Mouse (Mus musculus) E14TG2a.4 (cell line): Measurements from ENCODE around the gene Sft2d2.

Experiments
- H3K27me3 ChIP-seq: 2 replicates; pipeline ENCODE4 v1.6.1; 2014; ENCODE audit warnings: low read length, control low read depth; ENCODE audit not compliant: insufficient read depth
- H3K36me3 ChIP-seq: 2 replicates; pipeline ENCODE4 v1.6.1; 2014; ENCODE audit warnings: low read length, control low read depth; ENCODE audit not compliant: insufficient read depth
- H3K4me1 ChIP-seq: replicated peaks from 2 replicates; pipeline ENCODE4 v1.6.1; 2014; ENCODE audit warnings: low read depth, low read length, control low read depth
- H3K4me3 ChIP-seq: replicated peaks from 2 replicates; pipeline ENCODE4 v1.5.1; 2014; ENCODE audit warnings: mild to moderate bottlenecking, low read length
- H3K9me3 ChIP-seq: 2 replicates; pipeline ENCODE4 v1.6.1; 2014; ENCODE audit warnings: low read length, control low read depth
- CTCF ChIP-seq: conservative IDR thresholded peaks from 2 replicates; pipeline ENCODE4 v1.5.1; 2014; ENCODE audit warnings: low read length
- NANOG ChIP-seq: IDR thresholded peaks from 2 replicates; pipeline ENCODE4 v1.6.1; 2014; ENCODE audit warnings: borderline replicate concordance, low read length, mixed read lengths
- POU5F1 ChIP-seq: IDR thresholded peaks from 2 replicates; pipeline ENCODE4 v1.6.1; 2014; ENCODE audit warnings: low read length, borderline replicate concordance

The Sft2d2 gene

DNA sequence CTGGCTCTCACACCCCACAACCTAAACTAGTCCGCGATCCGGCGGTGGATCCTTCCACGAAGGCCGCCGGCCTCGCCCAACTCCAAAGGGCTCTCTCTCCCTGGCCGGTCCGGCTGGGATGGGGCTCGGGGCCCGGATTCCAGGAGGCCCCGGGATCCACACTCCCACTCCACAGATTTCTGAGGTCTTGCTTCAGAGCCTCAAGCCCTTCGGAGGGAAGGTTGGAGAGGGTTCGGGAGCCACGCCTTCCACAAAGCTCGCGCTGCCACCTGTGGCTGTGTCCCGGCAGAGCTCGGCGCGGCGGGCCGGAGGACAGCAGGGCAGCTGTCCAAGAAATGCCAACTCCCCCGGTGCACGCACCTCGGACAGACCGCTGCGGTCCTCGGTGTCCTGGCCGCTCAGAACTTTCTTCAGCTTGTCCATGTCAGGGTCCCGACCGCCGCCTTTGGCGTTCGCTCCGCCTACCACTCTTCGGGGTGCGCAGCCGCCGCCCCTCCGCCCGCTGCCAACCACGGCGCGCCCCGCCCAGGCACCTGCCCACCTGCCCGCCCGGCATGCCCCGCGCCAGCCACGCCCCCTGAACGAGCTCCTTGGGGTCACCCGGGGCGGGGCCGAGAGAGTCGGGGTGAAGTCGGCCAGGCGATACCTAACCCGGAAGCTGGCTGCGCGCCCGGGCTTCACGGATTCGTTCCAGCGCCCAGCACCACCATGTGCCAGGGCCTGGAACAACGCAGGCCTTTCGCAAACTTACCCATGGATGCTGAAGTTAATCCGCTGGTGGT lies at the start of gene Sft2d2:
Sft2d2 (minus strand) TSS at position 559 of the 782 bp plus-strand sequence.
- Histone ChIP-seq H3K4me1 (peaks cover 60% of the 10 kb centered on the region), H3K9me3 (no peaks in the 10 kb centered on the region), H3K27me3 (peaks cover 3% of the 10 kb centered on the region; the same call in 1 of the 2 replicates), H3K36me3 (no peaks in the 10 kb centered on the region), H3K4me3 (peak within 1 kb of the TSS; percentile 92)
- TF ChIP-seq POU5F1 (no peak), CTCF (no peak)

DNA sequence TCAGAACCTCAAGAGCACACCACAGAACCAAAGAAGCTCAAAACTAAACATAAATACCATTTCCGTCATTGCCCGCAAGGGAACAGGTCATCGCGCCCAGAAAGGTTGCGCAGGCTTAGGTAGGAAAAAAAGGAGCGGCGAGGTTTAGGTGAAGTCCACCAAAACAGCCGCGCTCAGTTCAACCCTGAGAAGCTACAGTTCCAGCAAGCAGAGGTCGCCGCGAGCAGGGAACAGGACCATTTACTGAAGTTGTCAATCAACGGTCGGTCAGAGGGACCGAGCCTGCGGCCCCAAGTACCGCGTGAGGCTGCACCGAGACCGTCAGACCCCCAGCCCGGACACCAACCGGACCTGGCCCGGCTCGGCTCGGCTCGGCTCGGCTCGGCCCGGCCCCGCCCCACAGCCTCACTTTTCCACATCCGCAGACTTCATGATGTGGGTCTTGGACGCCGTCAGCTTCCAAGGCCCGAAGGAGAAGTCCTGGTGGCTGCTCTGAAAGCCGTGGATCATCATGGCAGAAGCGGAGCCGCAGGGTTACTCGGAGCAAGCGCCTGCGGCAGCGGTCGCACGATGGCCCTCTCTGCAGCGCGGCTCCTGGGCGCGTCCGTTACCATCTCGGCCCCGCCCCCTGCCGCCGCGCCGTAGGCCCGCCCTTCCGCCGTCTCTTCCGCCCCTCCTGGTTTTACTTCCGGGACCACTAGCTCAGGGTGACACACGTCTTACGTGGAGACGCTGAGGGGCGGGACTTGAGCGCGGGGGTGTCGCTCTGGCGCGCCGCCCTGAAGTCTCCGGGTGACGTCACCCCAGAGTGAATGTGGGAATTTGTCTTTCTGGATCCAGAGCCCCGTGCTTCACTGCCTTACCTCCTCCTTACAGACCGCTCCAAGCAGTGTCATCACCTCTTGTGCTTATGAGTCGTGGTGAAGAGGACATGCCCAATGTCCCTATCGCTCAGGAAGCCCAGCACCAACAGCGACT lies 42.4 kb upstream of the Sft2d2 start, which contains the start of gene Tiprl:
Tiprl (minus strand) TSS at position 676 of the 978 bp plus-strand sequence.
- peaks cover 31% of the 10 kb centered on the region for H3K4me1 ChIP-seq
- no peaks in the 10 kb centered on the region for H3K27me3 ChIP-seq
- TF ChIP-seq POU5F1 (no peak), NANOG (no peak), CTCF (no peak)
- H3K36me3 ChIP-seq: no peaks in the 10 kb centered on the region
- H3K4me3 ChIP-seq: peak within 1 kb of the TSS; percentile 92
- no peaks in the 10 kb centered on the region for H3K9me3 ChIP-seq

DNA sequence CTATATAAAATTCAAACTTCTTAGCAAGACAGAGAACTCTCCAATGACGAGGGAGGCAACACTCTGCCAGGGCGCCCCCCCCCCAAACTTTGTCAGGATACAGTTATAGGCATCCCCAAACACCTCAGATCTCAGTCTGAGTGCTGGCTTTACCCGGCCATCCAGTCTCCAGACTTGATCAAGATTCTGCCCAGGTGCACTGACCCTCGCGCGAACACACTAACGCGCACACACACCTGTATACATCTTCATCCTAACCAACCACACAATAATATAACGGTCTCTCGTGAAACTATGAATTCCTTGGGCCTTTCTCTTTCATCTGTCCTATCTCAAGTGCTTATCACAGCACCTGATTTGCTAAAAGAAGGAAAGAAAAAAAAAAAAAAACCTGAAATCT lies 41.6 kb upstream of the Sft2d2 start:
- H3K4me1 ChIP-seq: peaks cover 31% of the 10 kb centered on the region
- no peaks in the 10 kb centered on the region for H3K36me3 ChIP-seq
- no peak for TF ChIP-seq CTCF
- no peak for TF ChIP-seq NANOG
- no peak for TF ChIP-seq POU5F1
- H3K27me3 ChIP-seq: no peaks in the 10 kb centered on the region
- H3K4me3 ChIP-seq: peak overlapping the region; percentile 92
- H3K9me3 ChIP-seq: no peaks in the 10 kb centered on the region

DNA sequence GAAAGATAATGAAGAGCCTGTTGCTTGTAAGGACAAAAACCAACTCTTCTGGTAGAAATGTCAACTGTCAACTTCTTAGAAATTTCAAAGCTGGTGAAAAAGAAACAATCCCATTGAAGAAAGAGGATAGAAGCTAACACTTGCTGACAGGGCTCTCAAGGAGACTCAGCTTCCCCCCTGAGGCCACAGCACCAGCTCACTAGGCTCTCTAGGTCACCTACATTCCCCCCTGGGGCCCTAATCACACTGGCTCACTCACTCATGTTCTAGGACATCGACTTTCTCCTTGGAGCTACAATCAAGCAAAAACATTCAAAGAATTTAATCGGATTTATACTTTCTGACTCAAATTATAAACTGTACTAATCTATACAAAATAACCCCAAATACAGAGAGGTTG lies 39.6 kb upstream of the Sft2d2 start:
- Histone ChIP-seq H3K27me3 (no peaks in the 10 kb centered on the region), H3K9me3 (no peaks in the 10 kb centered on the region), H3K4me1 (peaks cover 31% of the 10 kb centered on the region), H3K4me3 (no peak overlapping the region), H3K36me3 (no peaks in the 10 kb centered on the region)
- TF ChIP-seq CTCF (no peak), NANOG (no peak), POU5F1 (no peak)

DNA sequence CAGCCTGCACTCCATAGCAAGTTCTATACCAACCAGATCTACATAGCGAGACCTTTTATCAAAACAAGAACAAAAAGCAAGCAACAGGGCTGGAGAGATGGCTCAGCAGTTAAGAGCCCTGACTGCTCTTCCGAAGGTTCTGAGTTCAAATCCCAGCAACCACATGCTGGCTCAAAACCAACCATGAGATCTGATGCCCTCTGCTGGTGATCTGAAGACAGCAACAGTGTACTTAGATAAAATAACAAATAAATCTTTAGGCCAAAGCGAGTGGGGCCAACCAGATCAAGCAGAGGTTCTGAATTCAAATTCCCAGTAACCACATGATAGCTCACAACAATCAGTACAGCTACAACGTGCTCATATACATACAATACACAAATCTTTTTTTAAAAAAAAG lies 36.5 kb upstream of the Sft2d2 start:
- Histone ChIP-seq H3K4me1 (peaks cover 20% of the 10 kb centered on the region), H3K27me3 (no peaks in the 10 kb centered on the region), H3K4me3 (no peak overlapping the region), H3K9me3 (0 out of 2 replicates have a peak, but pooled peaks cover 4% of the 10 kb centered on the region), H3K36me3 (peaks cover 22% of the 10 kb centered on the region)
- no peak for TF ChIP-seq POU5F1
- peak; percentile 43 for TF ChIP-seq CTCF

DNA sequence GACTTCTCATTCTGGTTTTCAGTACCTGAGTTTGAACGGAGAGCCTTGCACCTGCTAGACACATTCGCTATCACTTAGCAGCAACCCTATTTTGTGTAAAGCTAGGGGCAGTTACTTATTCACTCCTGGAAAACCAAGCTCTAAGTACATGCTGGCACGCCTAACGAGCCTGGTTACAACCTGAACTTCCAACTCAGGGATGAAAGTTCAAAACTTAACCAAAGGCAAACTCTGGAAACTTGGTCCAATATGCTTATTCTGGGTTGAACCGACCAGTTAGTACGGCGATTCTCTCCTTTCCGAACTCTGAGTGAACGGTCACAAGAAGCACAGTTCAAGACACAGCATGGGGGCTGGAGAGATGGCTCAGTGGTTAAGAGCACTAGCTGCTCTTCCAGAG lies 35.3 kb upstream of the Sft2d2 start:
- Histone ChIP-seq H3K27me3 (no peaks in the 10 kb centered on the region), H3K36me3 (peaks cover 32% of the 10 kb centered on the region), H3K4me3 (no peak overlapping the region), H3K9me3 (0 out of 2 replicates have a peak, but pooled peaks cover 4% of the 10 kb centered on the region), H3K4me1 (peaks cover 10% of the 10 kb centered on the region)
- no peak for TF ChIP-seq CTCF
- TF ChIP-seq POU5F1: no peak
- no peak for TF ChIP-seq NANOG

DNA sequence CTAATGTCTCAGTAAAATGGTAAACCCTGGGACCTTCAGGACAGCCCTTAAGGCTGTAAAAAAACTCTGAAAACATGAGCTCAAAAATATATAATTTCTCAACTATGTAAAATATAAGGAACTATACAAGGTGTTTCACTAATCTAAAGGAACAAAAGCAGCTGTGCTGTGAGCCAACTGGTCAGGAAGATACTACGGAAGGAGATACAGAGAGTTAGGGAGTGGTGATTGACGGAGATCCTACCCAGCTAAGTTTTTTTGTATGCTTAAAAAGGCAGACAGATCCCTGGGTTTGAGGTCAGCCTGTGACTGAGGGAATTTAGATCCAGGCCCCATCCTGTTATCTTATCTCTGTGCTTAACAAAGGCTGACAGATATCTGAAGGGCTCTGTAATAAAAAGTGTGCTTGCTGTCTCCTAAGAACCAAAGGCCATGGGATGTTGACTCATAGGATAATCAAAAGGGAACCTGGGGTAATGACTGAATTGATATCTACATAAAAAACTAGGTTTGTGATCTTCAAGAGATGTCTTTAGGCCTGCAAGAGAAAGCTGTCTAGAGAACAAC lies 22.9 kb upstream of the Sft2d2 start:
- H3K36me3 ChIP-seq: peaks cover 74% of the 10 kb centered on the region
- no peak overlapping the region for H3K4me3 ChIP-seq
- H3K4me1 ChIP-seq: no peaks in the 10 kb centered on the region
- H3K27me3 ChIP-seq: no peaks in the 10 kb centered on the region
- no peaks in the 10 kb centered on the region for H3K9me3 ChIP-seq
- TF ChIP-seq POU5F1: no peak
- TF ChIP-seq CTCF: no peak
- no peak for TF ChIP-seq NANOG

DNA sequence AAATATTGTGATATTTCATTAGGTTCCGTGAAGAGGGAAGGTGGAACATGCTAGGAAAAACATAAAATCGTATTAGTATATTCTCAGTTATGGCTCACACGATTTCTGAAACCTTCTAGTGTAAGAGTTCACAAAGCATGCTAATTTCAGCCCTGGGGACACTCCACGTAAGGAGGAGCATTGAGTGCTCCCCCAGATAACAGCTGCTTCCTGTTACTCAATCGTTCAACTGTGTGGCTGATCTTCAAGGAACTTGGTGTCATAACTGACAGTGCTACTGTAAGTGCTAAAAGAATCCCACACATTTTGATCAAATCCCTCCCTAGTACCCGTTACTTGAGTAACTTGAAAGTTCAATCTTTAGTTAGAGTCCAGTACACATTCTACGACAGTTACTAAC lies 21.6 kb upstream of the Sft2d2 start:
- Histone ChIP-seq H3K9me3 (peaks cover 3% of the 10 kb centered on the region; the same call in 1 of the 2 replicates), H3K4me1 (no peaks in the 10 kb centered on the region), H3K4me3 (no peak overlapping the region), H3K36me3 (peaks cover 61% of the 10 kb centered on the region), H3K27me3 (no peaks in the 10 kb centered on the region)
- TF ChIP-seq CTCF: no peak
- TF ChIP-seq POU5F1: no peak
- no peak for TF ChIP-seq NANOG
